Mouse (Mus musculus) heart, embryonic 14.5 days (tissue): ENCODE measurements around the gene Obsl1. TPM values are rescaled to one million over a fixed set of nuclear protein-coding genes. Genes with fewer than 3 reads are reported as not detected.

Experiments
- ATAC-seq: fragments of 200-750 bp; cut with Nextera tagmentation; 2 replicates; pipeline ENCODE4 v1.8.0; 2017; ENCODE audit warnings: low read depth, moderate TSS enrichment; ENCODE audit not compliant: insufficient number of reproducible peaks, insufficient read depth, low FRiP score
- H3K27ac ChIP-seq, 2 experiments: fragments of 200-500 bp in 1 of 2; fragments of 300-500 bp in 1 of 2; sonication (generic) in 1 of 2; replicated peaks in 1 of 2; 2 replicates each; pipeline ENCODE4 v1.5.1; 2012 to 2014; ENCODE audit warnings: low read depth in 2 of 2, low read length in 2 of 2, control low read depth in 1 of 2, mild to moderate bottlenecking in 1 of 2, mixed read lengths in 1 of 2; ENCODE audit not compliant: control insufficient read depth in 1 of 2, insufficient read depth in 1 of 2
- H3K27me3 ChIP-seq: fragments of 300-500 bp; sonication (generic); 2 replicates; pipeline ENCODE4 v1.6.1; 2014; ENCODE audit warnings: mild to moderate bottlenecking, low read length, control low read depth; ENCODE audit not compliant: control insufficient read depth, insufficient read depth
- H3K36me3 ChIP-seq: fragments of 300-500 bp; sonication (generic); 2 replicates; pipeline ENCODE4 v1.6.1; 2014; ENCODE audit warnings: mild to moderate bottlenecking, control low read depth, low read length, mixed read lengths; ENCODE audit not compliant: control insufficient read depth, insufficient read depth
- H3K4me1 ChIP-seq, 2 experiments: fragments of 200-500 bp in 1 of 2; fragments of 300-500 bp in 1 of 2; sonication (generic) in 1 of 2; 2 replicates each; pipeline ENCODE4 v1.6.1; 2012 to 2014; ENCODE audit warnings: low read length in 2 of 2, control low read depth in 1 of 2, mixed read lengths in 1 of 2; ENCODE audit not compliant: control insufficient read depth in 2 of 2, insufficient read depth in 2 of 2
- H3K4me2 ChIP-seq: fragments of 300-500 bp; sonication (generic); 2 replicates; pipeline ENCODE4 v1.6.1; 2014; ENCODE audit warnings: mild to moderate bottlenecking, low read length
- H3K4me3 ChIP-seq, 2 experiments: fragments of 200-500 bp in 1 of 2; fragments of 300-500 bp in 1 of 2; sonication (generic) in 1 of 2; 2 replicates each; pipeline ENCODE4 v1.5.1; 2012 to 2014; ENCODE audit warnings: low read length in 2 of 2, mild to moderate bottlenecking in 2 of 2, control low read depth in 1 of 2, low read depth in 1 of 2, moderate library complexity in 1 of 2; ENCODE audit not compliant: control insufficient read depth in 1 of 2, insufficient read depth in 1 of 2
- H3K9ac ChIP-seq: fragments of 300-500 bp; sonication (generic); 2 replicates; pipeline ENCODE4 v1.6.1; 2014; ENCODE audit warnings: mild to moderate bottlenecking, low read length
- H3K9me3 ChIP-seq: fragments of 300-500 bp; sonication (generic); 2 replicates; pipeline ENCODE4 v1.6.1; 2016; ENCODE audit warnings: low read length, control low read depth; ENCODE audit not compliant: control insufficient read depth
- WGBS: fragments of 180-500 bp; shearing (Covaris S2); extraction: QIAGEN DNeasy Blood & Tissue Kit; methylation state at CpG from one replicate; pipeline ENCODE4 v1.1.7; 2014; 5-methylcytosine and 5-hydroxymethylcytosine counted together
- polyA plus RNA-seq: library from polyadenylated mRNA; unstranded; fragments of >200 nt; fragmentation: Nextera tagmentation; extraction: Ambion mirVana; gene quantifications from 2 replicates; pipeline ENCODE4 v1.2.1, GENCODE M21; 2014

Obsl1 gene
- polyA plus RNA-seq, 1 experiment from 2014 or later = 124 TPM

- H3K9me3 ChIP-seq = no peaks in the 10 kb centered on the region
- peaks cover 20 to 34% of the 10 kb centered on the region in 2 experiments for H3K4me1 ChIP-seq
- peaks cover 40% of the 10 kb centered on the region for H3K36me3 ChIP-seq
- no peak overlapping the region for H3K4me3 ChIP-seq
- no peak overlapping the region for H3K27ac ChIP-seq
- H3K9ac ChIP-seq = no peak overlapping the region
- WGBS = 69% methylated on average over 8 of the region's 8 CpGs
- ATAC-seq = no peak
- no peak overlapping the region for H3K4me2 ChIP-seq
- H3K27me3 ChIP-seq = peaks cover 22% of the 10 kb centered on the region; the same call in 1 of the 2 replicates
These were observed 63.4 kb downstream of the Obsl1 start for GRCm38 (mm10) chr1:75442811-75443210.

GRCm38 (mm10) chr1:75442171-75442570 lies 64.1 kb downstream of the Obsl1 start:
- H3K27me3 ChIP-seq = peaks cover 16% of the 10 kb centered on the region; the same call in 1 of the 2 replicates
- no peak overlapping the region for H3K4me3 ChIP-seq
- no peaks in the 10 kb centered on the region for H3K9me3 ChIP-seq
- ATAC-seq = no peak
- peaks cover 19 to 29% of the 10 kb centered on the region in 2 experiments for H3K4me1 ChIP-seq
- H3K9ac ChIP-seq = no peak overlapping the region
- H3K27ac ChIP-seq = no peak overlapping the region
- 84% methylated on average over 9 of the region's 9 CpGs for WGBS
- peaks cover 40% of the 10 kb centered on the region for H3K36me3 ChIP-seq
- H3K4me2 ChIP-seq = no peak overlapping the region

- 90% methylated on average over 15 of the region's 15 CpGs for WGBS
- Histone ChIP-seq H3K4me1 (peaks cover 18 to 29% of the 10 kb centered on the region in 2 experiments), H3K4me3 (no peak overlapping the region), H3K4me2 (no peak overlapping the region), H3K27me3 (peaks cover 11% of the 10 kb centered on the region; the same call in 1 of the 2 replicates), H3K9me3 (no peaks in the 10 kb centered on the region), H3K36me3 (peaks cover 40% of the 10 kb centered on the region), H3K27ac (no peak overlapping the region), H3K9ac (no peak overlapping the region)
- ATAC-seq = no peak
These were observed 64.7 kb downstream of the Obsl1 start for GRCm38 (mm10) chr1:75441471-75441996.

GRCm38 (mm10) chr1:75440661-75441060 lies 65.6 kb downstream of the Obsl1 start:
- H3K27me3 ChIP-seq = peaks cover 11% of the 10 kb centered on the region; the same call in 1 of the 2 replicates
- ATAC-seq = no peak
- H3K9ac ChIP-seq = no peak overlapping the region
- no peak overlapping the region for H3K4me2 ChIP-seq
- no peaks in the 10 kb centered on the region for H3K9me3 ChIP-seq
- no peak overlapping the region for H3K27ac ChIP-seq
- H3K4me3 ChIP-seq = no peak overlapping the region
- peaks cover 40% of the 10 kb centered on the region for H3K36me3 ChIP-seq
- WGBS = 91% methylated on average over 7 of the region's 7 CpGs
- H3K4me1 ChIP-seq = peaks cover 14 to 22% of the 10 kb centered on the region in 2 experiments

GRCm38 (mm10) chr1:75438782-75439181 lies 67.5 kb downstream of the Obsl1 start:
- Histone ChIP-seq H3K36me3 (peaks cover 40% of the 10 kb centered on the region), H3K27ac (no peak overlapping the region), H3K4me1 (peaks cover 9 to 13% of the 10 kb centered on the region in 2 experiments), H3K4me2 (no peak overlapping the region), H3K27me3 (no peaks in the 10 kb centered on the region), H3K4me3 (no peak overlapping the region), H3K9ac (no peak overlapping the region), H3K9me3 (no peaks in the 10 kb centered on the region)
- no peak for ATAC-seq
- 80% methylated on average over 8 of the region's 9 CpGs for WGBS

- WGBS = 6% methylated on average over 28 of the region's 28 CpGs
- H3K4me3 ChIP-seq = peak within 1 kb of the TSS; percentile 54 to 73
- H3K4me1 ChIP-seq = peaks cover 9 to 10% of the 10 kb centered on the region in 2 experiments
- no peaks in the 10 kb centered on the region for H3K9me3 ChIP-seq
- H3K27me3 ChIP-seq = no peaks in the 10 kb centered on the region
- H3K9ac ChIP-seq = peak within 1 kb of the TSS; percentile 90
- peaks cover 36% of the 10 kb centered on the region for H3K36me3 ChIP-seq
- peak within 1 kb of the TSS; percentile 84 for H3K4me2 ChIP-seq
- ATAC-seq = peak; percentile 64; the same call in 1 of the 2 replicates
- peak within 1 kb of the TSS; percentile 34 to 77; a peak in 3 of 4 replicates for H3K27ac ChIP-seq
These were observed 70.5 kb downstream of the Obsl1 start, which contains the start of gene Gmppa for GRCm38 (mm10) chr1:75435475-75436328. Gene Gmppa, plus strand, starts transcription at chr1:75435930.
